Mouse (Mus musculus): ENCODE measurements around the gene Gm340. TPM values are rescaled to one million over a fixed set of nuclear protein-coding genes. Genes with fewer than 3 reads are reported as not detected.
A peak's percentile ranks its signal among the peaks of the same experiment; 100 is the strongest.

The Gm340 gene
- polyA plus RNA-seq, 1 experiment from 2014 or later = 1.8 TPM

DNA sequence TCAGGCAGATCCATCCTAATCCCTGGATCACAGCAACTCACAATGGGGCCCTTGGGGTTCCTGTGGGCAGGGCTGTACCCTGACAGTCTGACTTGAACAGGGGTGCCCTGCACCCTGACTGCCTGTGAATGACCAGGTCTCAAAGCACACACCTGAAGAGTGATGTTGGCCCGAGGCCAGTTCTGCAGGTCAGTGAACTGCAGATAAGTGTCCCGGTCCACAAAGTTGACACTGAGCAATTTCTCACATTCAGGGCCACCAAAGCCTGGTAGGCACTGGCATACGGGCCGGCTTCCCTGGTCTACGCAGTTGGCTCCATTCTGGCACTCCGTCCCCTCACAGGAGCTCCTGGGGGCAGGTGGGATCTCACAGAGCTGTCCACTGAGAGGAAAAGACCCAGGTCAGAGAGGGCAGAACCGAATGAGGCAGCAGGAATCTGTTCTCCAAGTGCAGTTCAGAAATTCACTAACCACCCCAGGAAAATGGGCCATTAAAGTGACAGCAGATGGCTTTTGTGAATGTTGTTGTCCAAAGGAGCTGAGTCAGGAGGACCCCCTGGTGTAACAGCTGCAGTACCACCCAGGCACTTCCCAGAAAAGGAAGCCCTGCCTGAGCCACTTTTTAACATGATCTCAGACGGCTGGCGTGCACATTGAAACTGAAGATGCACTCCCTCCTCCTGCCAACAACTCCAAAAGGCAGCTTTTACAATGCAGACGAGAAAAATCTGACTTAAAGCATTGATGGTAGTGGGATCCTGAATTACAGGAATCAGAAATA, 24.2 kb downstream of the Gm340 start:
- no peak overlapping the region for H3K27ac ChIP-seq (ENCODE audit: low read length)
- H3K9me3 ChIP-seq (replicated peaks; ENCODE audit: control insufficient read depth, low read length) = no peaks in the 10 kb centered on the region
- no peak overlapping the region for H3K4me3 ChIP-seq (replicated peaks; ENCODE audit: low read length)
- H3K4me1 ChIP-seq (ENCODE audit: control insufficient read depth, insufficient read depth, low read length) = no peaks in the 10 kb centered on the region
- no peaks in the 10 kb centered on the region for H3K27me3 ChIP-seq (ENCODE audit: control insufficient read depth, insufficient read depth, low read length)
- no peak overlapping the region for H3K4me2 ChIP-seq (ENCODE audit: low read depth, low read length)
- H3K9ac ChIP-seq (ENCODE audit: low read length) = no peak overlapping the region
- WGBS = 72% methylated on average over 10 of the region's 10 CpGs
- ATAC-seq (ENCODE audit: insufficient read depth, low FRiP score) = peak; percentile 44; the same call in 1 of the 2 replicates
- no peaks in the 10 kb centered on the region for H3K36me3 ChIP-seq (ENCODE audit: control insufficient read depth, insufficient read depth, low read length)

DNA sequence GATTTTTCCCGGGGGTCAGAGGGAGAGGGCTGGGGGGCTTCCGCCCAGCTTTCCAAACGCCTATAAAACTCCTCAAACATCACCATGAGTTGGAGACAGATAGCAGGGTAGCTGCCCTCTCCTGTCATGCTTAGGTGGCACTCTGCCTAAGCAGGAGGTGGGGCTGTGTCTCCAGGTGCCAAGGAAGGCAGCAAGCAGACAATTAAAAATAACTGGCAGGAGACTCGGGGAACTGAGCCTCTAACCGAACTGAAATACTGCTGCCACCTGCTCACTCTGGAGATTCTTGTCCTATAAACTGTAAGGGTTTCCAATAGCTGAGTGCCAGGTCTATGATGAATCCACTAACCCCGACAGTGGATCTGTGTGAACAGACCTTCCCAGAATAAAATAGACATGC, 29.5 kb downstream of the Gm340 start:
- H3K4me1 ChIP-seq (ENCODE audit: control insufficient read depth, insufficient read depth, low read length) = no peaks in the 10 kb centered on the region
- no peaks in the 10 kb centered on the region for H3K9me3 ChIP-seq (replicated peaks; ENCODE audit: control insufficient read depth, low read length)
- no peak overlapping the region for H3K9ac ChIP-seq (ENCODE audit: low read length)
- WGBS = 75% methylated on average over 6 of the region's 6 CpGs
- ATAC-seq (ENCODE audit: insufficient read depth, low FRiP score) = no peak
- H3K27me3 ChIP-seq (ENCODE audit: control insufficient read depth, insufficient read depth, low read length) = no peaks in the 10 kb centered on the region
- H3K4me2 ChIP-seq (ENCODE audit: low read depth, low read length) = no peak overlapping the region
- no peaks in the 10 kb centered on the region for H3K36me3 ChIP-seq (ENCODE audit: control insufficient read depth, insufficient read depth, low read length)
- H3K4me3 ChIP-seq (replicated peaks; ENCODE audit: low read length) = no peak overlapping the region
- no peak overlapping the region for H3K27ac ChIP-seq (ENCODE audit: low read length)

DNA sequence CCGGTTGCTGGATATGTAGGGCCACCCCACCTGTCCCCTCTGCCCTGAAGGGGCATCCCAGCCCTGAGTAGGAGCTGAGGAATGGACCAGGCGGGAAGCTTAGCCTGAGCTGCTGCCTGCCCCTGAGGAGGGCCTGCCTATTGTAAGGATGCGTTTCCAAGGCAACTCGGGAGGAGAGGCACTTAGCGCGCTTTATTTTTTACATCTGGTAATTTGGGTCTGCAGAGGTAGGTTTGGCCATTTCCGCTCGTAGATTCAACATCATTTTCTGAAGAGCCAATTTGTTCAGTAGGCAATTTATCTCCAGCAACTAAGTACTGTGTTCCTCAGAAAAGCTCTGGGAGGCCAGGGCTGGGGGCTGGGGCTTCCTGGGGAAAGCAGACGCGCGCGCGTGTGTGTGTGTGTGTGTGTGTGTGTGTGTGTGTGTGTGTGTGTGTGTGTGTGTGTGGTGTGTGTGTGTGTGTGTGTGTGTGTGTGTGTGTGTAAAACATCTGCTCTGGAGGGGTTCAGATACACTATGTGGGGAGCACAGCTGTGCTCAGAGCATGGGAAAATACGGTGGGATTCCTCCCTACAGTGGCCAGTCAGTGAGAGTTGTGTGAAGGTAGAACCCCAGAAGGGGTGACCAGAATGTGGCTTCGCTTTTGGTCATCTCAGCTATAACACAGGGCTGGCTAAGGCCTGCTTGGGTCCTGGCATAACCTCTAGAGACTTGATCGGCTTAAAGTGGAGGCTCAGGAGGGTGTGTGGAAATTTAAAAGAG, 31.3 kb downstream of the Gm340 start:
- Histone ChIP-seq H3K9ac (ENCODE audit: low read length) (no peak overlapping the region; the same call in 1 of the 2 replicates), H3K27me3 (ENCODE audit: control insufficient read depth, insufficient read depth, low read length) (no peaks in the 10 kb centered on the region), H3K36me3 (ENCODE audit: control insufficient read depth, insufficient read depth, low read length) (no peaks in the 10 kb centered on the region), H3K4me3 (replicated peaks; ENCODE audit: low read length) (no peak overlapping the region), H3K27ac (ENCODE audit: low read length) (no peak overlapping the region), H3K9me3 (replicated peaks; ENCODE audit: control insufficient read depth, low read length) (no peaks in the 10 kb centered on the region), H3K4me1 (ENCODE audit: control insufficient read depth, insufficient read depth, low read length) (no peaks in the 10 kb centered on the region), H3K4me2 (ENCODE audit: low read depth, low read length) (no peak overlapping the region)
- 32% methylated on average over 16 of the region's 16 CpGs for WGBS
- ATAC-seq (ENCODE audit: insufficient read depth, low FRiP score) = 0 out of 2 replicates have a peak, but pooled peaks have one; percentile 9

DNA sequence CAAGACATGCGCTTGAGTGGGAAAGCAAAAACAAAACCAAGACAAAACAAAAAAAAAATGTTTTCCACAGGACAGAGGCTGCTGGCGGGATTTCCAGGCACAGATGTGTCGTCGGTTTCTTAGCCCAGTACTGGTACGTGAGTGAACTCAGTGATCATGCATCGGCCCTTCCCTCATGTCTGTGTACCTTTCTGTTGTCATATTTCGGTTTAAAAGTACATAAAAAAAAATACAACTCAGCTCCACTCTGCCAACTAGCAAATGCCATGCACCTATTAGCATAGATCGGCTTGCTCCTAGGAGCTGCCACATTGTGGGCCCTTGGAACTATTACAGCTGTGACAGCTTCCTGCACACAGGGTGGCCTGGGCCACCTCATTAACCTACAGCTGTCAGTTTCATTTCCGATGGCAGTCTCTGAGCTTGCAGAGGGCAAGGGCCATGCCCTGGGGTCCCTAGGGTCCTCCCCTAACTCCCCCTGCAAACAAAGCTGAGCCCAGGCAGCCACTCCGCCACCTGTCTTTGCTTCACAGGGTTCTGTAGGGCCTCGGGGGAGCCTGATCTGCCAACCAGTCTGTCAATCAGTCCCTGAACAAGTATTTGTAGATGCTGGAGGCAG, 33.5 kb downstream of the Gm340 start:
- H3K9me3 ChIP-seq (replicated peaks; ENCODE audit: control insufficient read depth, low read length) = no peaks in the 10 kb centered on the region
- H3K27me3 ChIP-seq (ENCODE audit: control insufficient read depth, insufficient read depth, low read length) = no peaks in the 10 kb centered on the region
- no peak for ATAC-seq (ENCODE audit: insufficient read depth, low FRiP score)
- H3K4me3 ChIP-seq (replicated peaks; ENCODE audit: low read length) = no peak overlapping the region
- H3K36me3 ChIP-seq (ENCODE audit: control insufficient read depth, insufficient read depth, low read length) = no peaks in the 10 kb centered on the region
- no peak overlapping the region for H3K9ac ChIP-seq (ENCODE audit: low read length)
- no peak overlapping the region for H3K4me2 ChIP-seq (ENCODE audit: low read depth, low read length)
- H3K4me1 ChIP-seq (ENCODE audit: control insufficient read depth, insufficient read depth, low read length) = no peaks in the 10 kb centered on the region
- 66% methylated on average over 11 of the region's 11 CpGs for WGBS
- no peak overlapping the region for H3K27ac ChIP-seq (ENCODE audit: low read length)

- 83% methylated on average over 6 of the region's 6 CpGs for WGBS
- Histone ChIP-seq H3K4me1 (ENCODE audit: control insufficient read depth, insufficient read depth, low read length) (no peaks in the 10 kb centered on the region), H3K4me3 (replicated peaks; ENCODE audit: low read length) (no peak overlapping the region), H3K36me3 (ENCODE audit: control insufficient read depth, insufficient read depth, low read length) (no peaks in the 10 kb centered on the region), H3K9ac (ENCODE audit: low read length) (no peak overlapping the region), H3K4me2 (ENCODE audit: low read depth, low read length) (no peak overlapping the region), H3K27me3 (ENCODE audit: control insufficient read depth, insufficient read depth, low read length) (no peaks in the 10 kb centered on the region), H3K9me3 (replicated peaks; ENCODE audit: control insufficient read depth, low read length) (no peaks in the 10 kb centered on the region), H3K27ac (ENCODE audit: low read length) (no peak overlapping the region)
- ATAC-seq (ENCODE audit: insufficient read depth, low FRiP score) = no peak
Observed at GRCm38 (mm10) chr19:41616274-41616673, 34.1 kb downstream of the Gm340 start.

GRCm38 (mm10) chr19:41617102-41617501, 34.9 kb downstream of the Gm340 start:
- Histone ChIP-seq H3K27ac (ENCODE audit: low read length) (no peak overlapping the region), H3K9me3 (replicated peaks; ENCODE audit: control insufficient read depth, low read length) (no peaks in the 10 kb centered on the region), H3K4me1 (ENCODE audit: control insufficient read depth, insufficient read depth, low read length) (no peaks in the 10 kb centered on the region), H3K9ac (ENCODE audit: low read length) (no peak overlapping the region), H3K27me3 (ENCODE audit: control insufficient read depth, insufficient read depth, low read length) (no peaks in the 10 kb centered on the region), H3K4me2 (ENCODE audit: low read depth, low read length) (no peak overlapping the region), H3K36me3 (ENCODE audit: control insufficient read depth, insufficient read depth, low read length) (no peaks in the 10 kb centered on the region), H3K4me3 (replicated peaks; ENCODE audit: low read length) (no peak overlapping the region)
- WGBS = 79% methylated on average over 13 of the region's 13 CpGs
- no peak for ATAC-seq (ENCODE audit: insufficient read depth, low FRiP score)

DNA sequence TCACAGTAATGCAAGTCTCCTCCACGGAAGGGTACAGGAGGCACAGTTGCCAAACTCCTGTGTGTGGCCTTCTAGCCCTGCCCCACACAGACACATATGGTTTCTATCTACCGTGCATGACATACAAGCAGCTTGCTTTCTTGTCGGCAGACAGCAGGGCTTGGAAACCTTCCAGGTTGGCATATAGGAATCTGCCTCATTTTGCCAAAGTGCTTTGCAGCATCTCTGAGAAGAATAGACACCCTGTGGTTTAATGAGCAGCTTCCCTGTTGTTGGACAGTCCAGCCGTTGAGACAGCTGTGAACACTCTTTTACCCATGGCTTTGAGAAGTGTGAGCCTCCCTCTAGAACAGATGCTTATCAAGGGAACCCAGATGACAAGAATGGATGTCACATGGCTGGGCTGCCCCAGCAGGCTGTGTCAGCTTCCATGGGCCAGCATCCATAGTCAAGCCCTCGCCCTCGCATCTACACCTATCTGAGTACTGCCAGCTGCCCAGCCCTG, 36.0 kb downstream of the Gm340 start:
- no peak overlapping the region for H3K27ac ChIP-seq (ENCODE audit: low read length)
- H3K9me3 ChIP-seq (replicated peaks; ENCODE audit: control insufficient read depth, low read length) = no peaks in the 10 kb centered on the region
- no peaks in the 10 kb centered on the region for H3K36me3 ChIP-seq (ENCODE audit: control insufficient read depth, insufficient read depth, low read length)
- H3K4me2 ChIP-seq (ENCODE audit: low read depth, low read length) = no peak overlapping the region
- ATAC-seq (ENCODE audit: insufficient read depth, low FRiP score) = no peak
- H3K9ac ChIP-seq (ENCODE audit: low read length) = no peak overlapping the region
- no peaks in the 10 kb centered on the region for H3K27me3 ChIP-seq (ENCODE audit: control insufficient read depth, insufficient read depth, low read length)
- H3K4me3 ChIP-seq (replicated peaks; ENCODE audit: low read length) = no peak overlapping the region
- H3K4me1 ChIP-seq (ENCODE audit: control insufficient read depth, insufficient read depth, low read length) = no peaks in the 10 kb centered on the region
- WGBS = 55% methylated on average over 6 of the region's 6 CpGs

DNA sequence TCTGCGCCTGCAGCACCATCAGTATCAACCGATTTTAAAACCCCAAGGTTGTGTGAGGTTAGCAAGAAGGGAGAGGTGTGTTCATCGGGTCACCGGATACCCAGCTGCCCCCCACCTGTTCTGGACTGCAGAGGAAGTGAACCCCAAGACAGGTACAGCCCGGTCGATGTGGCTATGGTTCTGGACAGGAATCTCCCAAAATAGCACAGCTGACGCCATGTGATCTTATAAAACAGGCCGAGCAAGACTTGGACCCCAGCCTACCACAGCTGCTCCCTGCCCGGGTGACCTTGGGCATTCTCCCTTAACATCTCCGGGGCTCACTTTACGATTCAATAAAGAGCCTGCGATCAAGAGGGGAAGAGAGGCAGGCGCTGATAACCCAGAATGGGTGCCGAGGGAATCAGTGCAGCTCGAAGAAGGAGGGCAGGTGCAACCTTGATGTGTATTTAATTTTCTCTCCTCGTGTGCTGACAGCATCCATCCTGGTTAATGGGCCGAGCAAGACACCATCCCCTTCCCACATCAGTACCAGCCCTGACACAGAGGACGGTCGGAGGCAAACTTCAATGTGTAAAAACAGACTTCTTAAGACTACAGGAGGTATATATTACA, 36.7 kb downstream of the Gm340 start:
- H3K27ac ChIP-seq (ENCODE audit: low read length) = no peak overlapping the region
- H3K27me3 ChIP-seq (ENCODE audit: control insufficient read depth, insufficient read depth, low read length) = no peaks in the 10 kb centered on the region
- no peak for ATAC-seq (ENCODE audit: insufficient read depth, low FRiP score)
- H3K4me2 ChIP-seq (ENCODE audit: low read depth, low read length) = no peak overlapping the region
- no peak overlapping the region for H3K9ac ChIP-seq (ENCODE audit: low read length)
- no peaks in the 10 kb centered on the region for H3K36me3 ChIP-seq (ENCODE audit: control insufficient read depth, insufficient read depth, low read length)
- H3K4me1 ChIP-seq (ENCODE audit: control insufficient read depth, insufficient read depth, low read length) = no peaks in the 10 kb centered on the region
- WGBS = 65% methylated on average over 19 of the region's 19 CpGs
- H3K4me3 ChIP-seq (replicated peaks; ENCODE audit: low read length) = no peak overlapping the region
- no peaks in the 10 kb centered on the region for H3K9me3 ChIP-seq (replicated peaks; ENCODE audit: control insufficient read depth, low read length)
